Mouse (Mus musculus): ENCODE data around the gene Plekhd1. TPM values are rescaled to one million over a fixed set of nuclear protein-coding genes. Genes with fewer than 3 reads are reported as not detected.

The Plekhd1 gene
- total and polyA plus RNA-seq, 3 experiments, result 0.04 TPM; not detected in 2

DNA sequence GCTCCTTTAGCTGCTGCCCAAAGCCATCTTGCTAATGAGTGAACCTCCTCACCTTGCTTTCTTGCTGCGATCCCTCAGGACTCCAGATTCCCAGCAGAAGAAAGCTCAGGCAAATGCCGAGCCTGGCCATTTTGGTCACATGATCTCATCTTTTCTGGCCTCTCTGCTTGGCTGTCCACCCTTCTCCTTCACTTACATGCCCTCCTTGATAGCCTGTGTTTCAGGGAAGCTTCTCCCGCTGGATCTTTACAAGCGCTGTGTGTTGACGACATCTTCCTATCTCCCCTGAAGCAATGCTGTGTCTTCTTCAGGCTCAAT, 44.9 kb downstream of the Plekhd1 start (continued):
- no peak for TF ChIP-seq POLR2AphosphoS5 (IDR thresholded peaks at IDR 0.05; ENCODE audit: borderline replicate concordance, low read depth, low read length)

DNA sequence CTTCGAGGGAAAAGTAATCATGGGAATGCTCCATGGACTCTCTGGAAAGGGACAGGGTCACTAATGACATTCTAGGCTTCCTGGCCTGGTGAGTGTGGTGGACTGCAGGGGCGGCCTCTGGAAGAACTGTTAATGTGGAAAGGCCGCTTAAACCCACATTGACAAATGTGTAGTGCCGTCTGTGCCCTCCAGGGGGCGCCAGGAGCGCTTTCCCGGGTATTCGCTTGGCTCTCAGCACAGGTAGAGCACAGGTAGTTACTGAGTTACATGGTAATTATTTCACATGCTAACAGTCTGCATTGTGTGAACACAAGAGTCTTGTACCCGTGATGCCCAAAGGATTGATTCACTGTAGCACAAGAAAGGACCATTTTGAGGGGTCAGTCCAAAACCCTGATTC, 47.1 kb downstream of the Plekhd1 start:
- no peaks in the 10 kb centered on the region for H3K9me3 ChIP-seq (replicated peaks; ENCODE audit: insufficient read depth, low read length)
- H3K9ac ChIP-seq (ENCODE audit: control insufficient read depth, low read depth, low read length, poor library complexity, severe bottlenecking), result no peak overlapping the region
- peaks cover 22 to 44% of the 10 kb centered on the region in 2 experiments for H3K4me1 ChIP-seq (ENCODE audit: control insufficient read depth in 1 of 2, insufficient read depth in 2 of 2, low read length in 2 of 2)
- no peak overlapping the region for H3K27ac ChIP-seq (ENCODE audit: control insufficient read depth, low read depth, low read length)
- H3K36me3 ChIP-seq (ENCODE audit: control insufficient read depth in 1 of 2, insufficient read depth in 2 of 2, low read length in 2 of 2), result peaks cover 0 to 23% of the 10 kb centered on the region in 2 experiments; a peak in 2 of 4 replicates
- H3K27me3 ChIP-seq (ENCODE audit: control insufficient read depth in 1 of 2, insufficient read depth in 2 of 2, low read length in 2 of 2), result no peaks in the 10 kb centered on the region; a peak in 1 of 4 replicates
- peak; percentile 40 for DNase-seq (ENCODE audit: low read depth, low spot score)
- no peaks in the 10 kb centered on the region for H3K79me2 ChIP-seq (ENCODE audit: control insufficient read depth, insufficient read depth, low read length, poor library complexity)
- no peak overlapping the region for H3K4me3 ChIP-seq (ENCODE audit: control insufficient read depth in 1 of 2, insufficient read depth in 1 of 2, low read depth in 2 of 2, low read length in 2 of 2)
- no peak for TF ChIP-seq CHD2 (IDR thresholded peaks at IDR 0.05; ENCODE audit: low read length)
- TF ChIP-seq UBTF (IDR thresholded peaks at IDR 0.05; ENCODE audit: borderline replicate concordance, insufficient read depth, low read depth, low read length), result no peak
- peak; percentile 74 to 89 (median 87) for TF ChIP-seq CTCF (IDR thresholded peaks at IDR 0.05 in 2 of 3, conservative IDR thresholded peaks at IDR 0.05 in 1 of 3; ENCODE audit: control insufficient read depth in 1 of 3, insufficient read depth in 1 of 3, low read depth in 2 of 3, low read length in 3 of 3, poor library complexity in 1 of 3, severe bottlenecking in 1 of 3)
- TF ChIP-seq HCFC1 (IDR thresholded peaks at IDR 0.05; ENCODE audit: low read depth, low read length), result no peak
- peak; percentile 55 for TF ChIP-seq SMC3 (IDR thresholded peaks at IDR 0.05; ENCODE audit: low read depth, low read length)
- TF ChIP-seq NELFE (IDR thresholded peaks at IDR 0.05; ENCODE audit: low read depth, low read length), result no peak
- TF ChIP-seq RAD21 (IDR thresholded peaks at IDR 0.05; ENCODE audit: low read depth, low read length), result peak; percentile 34
- no peak for TF ChIP-seq ELF1 (IDR thresholded peaks at IDR 0.05; ENCODE audit: low read depth, low read length)
- TF ChIP-seq MYB (IDR thresholded peaks at IDR 0.05; ENCODE audit: low read depth, low read length), result no peak
- no peak for TF ChIP-seq GABPA (IDR thresholded peaks at IDR 0.05; ENCODE audit: low read depth, low read length)
- no peak for TF ChIP-seq USF2 (IDR thresholded peaks at IDR 0.05; ENCODE audit: borderline replicate concordance in 1 of 2, insufficient read depth in 1 of 2, low read depth in 1 of 2, low read length in 2 of 2)

DNA sequence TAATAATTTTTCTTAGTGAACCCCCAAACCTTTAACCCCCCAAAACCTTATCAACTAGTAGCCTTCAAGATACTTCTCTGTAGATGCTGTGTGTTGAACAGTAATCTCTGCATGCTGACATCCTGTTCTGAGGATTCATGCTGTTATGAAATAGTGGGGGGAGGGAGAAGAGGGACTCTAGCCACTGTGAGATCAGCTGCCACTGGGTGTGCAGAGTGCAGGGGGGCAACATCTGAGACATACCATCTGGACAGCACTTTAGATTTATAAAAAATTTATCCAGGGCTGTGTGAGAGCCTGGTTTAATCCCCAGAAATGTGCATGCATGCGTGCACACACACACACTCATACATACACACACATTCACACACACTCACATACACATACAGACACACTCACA, 52.2 kb downstream of the Plekhd1 start:
- Histone ChIP-seq H3K9me3 (replicated peaks; ENCODE audit: insufficient read depth, low read length) (no peaks in the 10 kb centered on the region), H3K27me3 (ENCODE audit: control insufficient read depth in 1 of 2, insufficient read depth in 2 of 2, low read length in 2 of 2) (no peaks in the 10 kb centered on the region; a peak in 1 of 4 replicates), H3K9ac (ENCODE audit: control insufficient read depth, low read depth, low read length, poor library complexity, severe bottlenecking) (no peak overlapping the region), H3K36me3 (ENCODE audit: control insufficient read depth in 1 of 2, insufficient read depth in 2 of 2, low read length in 2 of 2) (no peaks in the 10 kb centered on the region), H3K27ac (ENCODE audit: control insufficient read depth, low read depth, low read length) (no peak overlapping the region), H3K4me3 (ENCODE audit: control insufficient read depth in 1 of 2, insufficient read depth in 1 of 2, low read depth in 2 of 2, low read length in 2 of 2) (no peak overlapping the region), H3K79me2 (ENCODE audit: control insufficient read depth, insufficient read depth, low read length, poor library complexity) (no peaks in the 10 kb centered on the region), H3K4me1 (ENCODE audit: control insufficient read depth in 1 of 2, insufficient read depth in 2 of 2, low read length in 2 of 2) (no peaks in the 10 kb centered on the region; a peak in 1 of 4 replicates)
- no peak for DNase-seq (ENCODE audit: low read depth, low spot score)
- TF ChIP-seq EP300 (IDR thresholded peaks at IDR 0.05; ENCODE audit: low read depth in 1 of 2, low read length in 2 of 2) (no peak), MAFK (IDR thresholded peaks at IDR 0.05; ENCODE audit: borderline replicate concordance, low read depth, low read length) (no peak), POLR2AphosphoS5 (IDR thresholded peaks at IDR 0.05; ENCODE audit: borderline replicate concordance, low read depth, low read length) (no peak), NRF1 (IDR thresholded peaks at IDR 0.05; ENCODE audit: insufficient read depth, low read depth, low read length, poor library complexity, severe bottlenecking) (no peak), TCF12 (IDR thresholded peaks at IDR 0.05; ENCODE audit: low read depth, low read length) (no peak), MYB (IDR thresholded peaks at IDR 0.05; ENCODE audit: low read depth, low read length) (no peak), ZMIZ1 (IDR thresholded peaks at IDR 0.05; ENCODE audit: low read depth, low read length) (no peak), ZC3H11A (IDR thresholded peaks at IDR 0.05; ENCODE audit: low read depth, low read length) (no peak), USF2 (IDR thresholded peaks at IDR 0.05; ENCODE audit: borderline replicate concordance in 1 of 2, insufficient read depth in 1 of 2, low read depth in 1 of 2, low read length in 2 of 2) (no peak), ELF1 (IDR thresholded peaks at IDR 0.05; ENCODE audit: low read depth, low read length) (no peak), CHD2 (IDR thresholded peaks at IDR 0.05; ENCODE audit: low read length) (no peak), BHLHE40 (IDR thresholded peaks at IDR 0.05; ENCODE audit: borderline replicate concordance, low read depth, low read length) (no peak), CHD1 (IDR thresholded peaks at IDR 0.05; ENCODE audit: low read depth, low read length) (no peak)
